Mouse (Mus musculus) C2C12 (cell line): ENCODE data around the gene Tmprss11b. TPM values are rescaled to one million over a fixed set of nuclear protein-coding genes. Genes with fewer than 3 reads are reported as not detected.
"Not testable (repeated sequence)": the region's sequence is repeated elsewhere in the genome, so short reads cannot be mapped to it uniquely, and the experiment has no call there.

Source experiments
- H3K27me3 ChIP-seq: one replicate; pipeline ENCODE4 v1.6.1; 2011; ENCODE audit not compliant: control insufficient read depth, insufficient read depth, insufficient read length
- H3K36me3 ChIP-seq: one replicate; pipeline ENCODE4 v1.6.1; 2011; ENCODE audit not compliant: control insufficient read depth, insufficient read depth
- H3K4me3 ChIP-seq: one replicate; pipeline ENCODE4 v1.5.1; 2011; ENCODE audit warnings: mild to moderate bottlenecking, control low read depth; ENCODE audit not compliant: poor library complexity, insufficient read depth, severe bottlenecking
- H3K79me2 ChIP-seq: one replicate; pipeline ENCODE4 v1.6.1; 2011; ENCODE audit not compliant: control insufficient read depth, insufficient read depth
- H3K79me3 ChIP-seq: one replicate; pipeline ENCODE4 v1.6.1; 2011; ENCODE audit warnings: low read depth, control low read depth
- H3ac ChIP-seq: one replicate; pipeline ENCODE3; 2011; ENCODE audit warnings: low read depth; ENCODE audit not compliant: control insufficient read depth, insufficient read length
- CEBPB ChIP-seq: IDR thresholded peaks from one replicate; pipeline ENCODE4 v1.6.1; 2011; ENCODE audit warnings: low read depth, mild to moderate bottlenecking, control low read depth, moderate library complexity
- CTCF ChIP-seq: IDR thresholded peaks from one replicate; pipeline ENCODE4 v1.5.1; 2011; ENCODE audit not compliant: control insufficient read depth, insufficient read depth, insufficient read length
- FOSL1 ChIP-seq: IDR thresholded peaks from one replicate; pipeline ENCODE4 v1.8.0; 2011; ENCODE audit warnings: mild to moderate bottlenecking, low read length; ENCODE audit not compliant: poor library complexity, insufficient read depth, severe bottlenecking
- MAX ChIP-seq: IDR thresholded peaks from one replicate; pipeline ENCODE4 v1.6.1; 2011; ENCODE audit warnings: mild to moderate bottlenecking, control low read depth
- MYOD1 ChIP-seq: IDR thresholded peaks from one replicate; pipeline ENCODE4 v1.6.1; 2011; ENCODE audit warnings: low read depth; ENCODE audit not compliant: control insufficient read depth, insufficient read length
- MYOG ChIP-seq: IDR thresholded peaks from one replicate; pipeline ENCODE4 v1.6.1; 2011; ENCODE audit not compliant: control insufficient read depth, insufficient read length; ENCODE audit errors: extremely low read depth
- USF1 ChIP-seq: IDR thresholded peaks from one replicate; pipeline ENCODE4 v1.6.1; 2011; ENCODE audit warnings: low read depth, mild to moderate bottlenecking, control low read depth, moderate library complexity
- long read RNA-seq, 2 experiments: library from polyadenylated mRNA; unstranded; transcript quantifications; one replicate each; pipeline ENCODE4 v2.0.0; 2019 to 2020
- polyA plus RNA-seq: library from polyadenylated mRNA; unstranded; fragments of >200 nt; fragmentation: generic; extraction: Trizol; gene quantifications from one replicate; pipeline ENCODE4 v1.2.1, GENCODE M21; 2012; ENCODE audit warnings: missing spikeins

Gene Tmprss11b
- polyA plus RNA-seq, result not detected
- long read RNA-seq, experiment 1, result 0 reads
- long read RNA-seq, experiment 2, result 0 reads

DNA sequence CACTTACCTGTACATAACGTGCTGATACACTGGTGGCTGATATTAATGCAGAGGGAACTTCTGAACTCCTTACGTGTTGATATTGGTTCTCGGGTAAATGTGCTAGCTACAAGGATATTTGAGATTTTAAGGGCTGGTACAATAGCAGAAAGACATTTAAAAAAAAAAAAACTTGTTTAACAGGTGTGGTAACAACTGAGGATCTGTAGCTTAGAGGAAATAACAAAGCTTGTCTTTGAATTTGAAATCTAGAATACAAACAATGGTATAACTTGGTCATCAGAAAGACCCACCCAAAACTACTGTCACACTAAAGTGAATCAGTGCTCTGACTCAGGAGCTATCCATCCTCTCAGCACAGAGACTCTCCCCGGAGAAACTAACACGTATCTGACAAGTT lies at the start of gene Tmprss11b:
Gene Tmprss11b, minus strand, starts transcription at position 101 of the 400 bp plus-strand sequence.
- Histone ChIP-seq H3K36me3 (no peaks in the 10 kb centered on the region), H3K79me2 (no peaks in the 10 kb centered on the region), H3K27me3 (no peaks in the 10 kb centered on the region), H3K79me3 (no peaks in the 10 kb centered on the region), H3K4me3 (no peak within 1 kb of the TSS), H3ac (no peak within 1 kb of the TSS)
- TF ChIP-seq CTCF (no peak), MYOD1 (no peak), CEBPB (no peak), MAX (no peak), USF1 (no peak), FOSL1 (no peak)

DNA sequence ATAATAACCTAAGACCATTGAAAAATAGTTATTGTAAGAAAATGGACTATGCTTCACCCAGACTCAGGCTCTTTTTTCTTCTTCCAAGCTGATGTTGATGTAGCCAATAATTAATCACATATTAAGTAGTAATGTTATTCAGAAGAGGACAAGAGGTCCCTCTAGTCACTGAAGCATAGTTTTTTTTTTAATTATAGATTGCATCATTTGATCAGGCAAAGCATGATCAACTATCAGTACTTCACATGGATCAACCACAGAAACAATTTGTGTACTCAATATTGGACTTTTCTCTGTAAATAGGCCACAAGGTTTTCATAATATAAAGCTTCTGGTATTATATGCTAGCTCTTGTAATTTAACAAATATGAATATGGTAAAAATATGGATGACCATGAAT lies 48.9 kb upstream of the Tmprss11b start:
- Histone ChIP-seq H3K27me3 (no peaks in the 10 kb centered on the region), H3K79me2 (no peaks in the 10 kb centered on the region), H3K4me3 (no peak overlapping the region), H3K79me3 (no peaks in the 10 kb centered on the region), H3K36me3 (no peaks in the 10 kb centered on the region), H3ac (no peak overlapping the region)
- TF ChIP-seq CTCF (no peak), CEBPB (no peak), USF1 (no peak), MYOG (no peak), MAX (no peak), FOSL1 (no peak), MYOD1 (no peak)

DNA sequence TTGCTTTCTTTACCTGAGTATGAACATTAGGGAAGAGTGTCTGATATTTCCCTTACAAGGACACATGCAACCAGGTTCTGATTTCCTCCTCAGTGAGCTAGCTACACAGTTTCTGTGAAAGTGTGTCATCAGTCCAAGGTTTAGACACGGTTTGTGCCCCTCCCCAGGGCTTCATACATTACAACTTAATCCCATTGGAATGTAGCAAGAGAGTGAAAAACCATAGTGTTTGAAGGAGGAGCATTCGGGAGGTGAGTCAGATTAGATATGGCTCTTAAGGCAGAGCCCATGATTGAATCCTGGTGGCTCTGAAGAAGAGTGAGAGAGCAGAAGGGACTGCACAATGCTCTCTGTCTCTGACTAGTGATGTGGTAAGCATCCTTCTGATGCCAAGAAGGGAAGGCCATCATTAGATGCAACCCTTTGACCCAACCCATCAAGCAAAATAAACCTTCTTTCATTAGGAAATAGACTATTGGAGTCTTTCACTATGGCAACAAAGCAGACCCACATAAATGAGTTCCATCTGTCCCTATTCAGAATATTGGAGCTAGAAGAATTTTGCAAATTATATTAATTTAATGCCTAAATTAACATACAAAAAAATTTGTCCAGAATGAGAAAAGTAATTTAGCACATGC lies 46.8 kb upstream of the Tmprss11b start:
- H3K79me3 ChIP-seq, result no peaks in the 10 kb centered on the region
- no peak overlapping the region for H3ac ChIP-seq
- H3K36me3 ChIP-seq, result no peaks in the 10 kb centered on the region
- no peaks in the 10 kb centered on the region for H3K27me3 ChIP-seq
- H3K79me2 ChIP-seq, result no peaks in the 10 kb centered on the region
- H3K4me3 ChIP-seq, result no peak overlapping the region
- TF ChIP-seq CEBPB (no peak), CTCF (no peak), USF1 (no peak), FOSL1 (no peak), MYOG (no peak), MAX (no peak), MYOD1 (no peak)

DNA sequence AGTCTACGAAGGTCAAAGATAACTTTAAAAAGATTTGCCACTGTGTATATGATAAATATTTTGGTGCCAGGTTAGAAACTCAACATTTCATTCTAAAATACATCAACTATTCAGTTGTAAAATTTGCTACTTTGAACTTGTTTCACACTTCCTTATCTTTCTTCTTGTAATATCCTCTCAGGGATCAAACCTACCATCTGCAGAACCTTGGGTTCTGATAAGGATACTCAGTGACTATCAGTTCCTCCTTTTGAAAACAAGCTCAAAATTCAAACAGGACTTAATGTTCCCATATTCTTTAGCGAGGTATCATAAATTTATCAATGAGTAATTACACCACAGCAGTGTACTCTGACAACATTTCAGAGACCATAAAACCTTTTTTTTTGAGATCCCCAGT lies 38.8 kb upstream of the Tmprss11b start:
- Histone ChIP-seq H3K27me3 (no peaks in the 10 kb centered on the region), H3K4me3 (no peak overlapping the region), H3ac (no peak overlapping the region), H3K79me2 (no peaks in the 10 kb centered on the region), H3K79me3 (no peaks in the 10 kb centered on the region), H3K36me3 (no peaks in the 10 kb centered on the region)
- TF ChIP-seq MYOG, result no peak
- no peak for TF ChIP-seq CTCF
- no peak for TF ChIP-seq USF1
- no peak for TF ChIP-seq MAX
- TF ChIP-seq FOSL1, result no peak
- TF ChIP-seq MYOD1, result no peak
- TF ChIP-seq CEBPB, result no peak

DNA sequence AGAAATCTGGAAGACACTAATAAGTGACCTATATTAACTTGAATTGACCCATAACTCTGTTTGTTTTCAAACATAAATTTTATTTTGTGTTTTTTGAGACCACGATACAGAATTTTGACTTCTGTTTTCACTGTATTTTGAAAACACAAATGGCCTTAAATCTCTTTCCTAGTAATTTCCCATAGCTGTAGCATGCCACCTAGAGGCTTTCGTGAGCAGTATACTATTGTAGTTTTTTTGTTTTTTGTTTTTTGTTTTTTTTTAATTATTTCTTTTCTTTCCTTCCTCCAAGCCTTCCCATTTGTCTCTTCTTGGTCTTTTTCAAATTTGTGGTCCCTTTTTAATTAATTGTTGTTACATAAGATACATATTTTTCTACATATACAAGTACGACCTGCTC lies 28.8 kb upstream of the Tmprss11b start:
- no peaks in the 10 kb centered on the region for H3K79me3 ChIP-seq
- H3K27me3 ChIP-seq, result no peaks in the 10 kb centered on the region
- H3ac ChIP-seq, result no peak overlapping the region
- TF ChIP-seq MYOD1 (no peak), MYOG (no peak), USF1 (no peak), CTCF (no peak), CEBPB (no peak), FOSL1 (no peak), MAX (no peak)
- H3K79me2 ChIP-seq, result no peaks in the 10 kb centered on the region
- H3K36me3 ChIP-seq, result no peaks in the 10 kb centered on the region
- no peak overlapping the region for H3K4me3 ChIP-seq

DNA sequence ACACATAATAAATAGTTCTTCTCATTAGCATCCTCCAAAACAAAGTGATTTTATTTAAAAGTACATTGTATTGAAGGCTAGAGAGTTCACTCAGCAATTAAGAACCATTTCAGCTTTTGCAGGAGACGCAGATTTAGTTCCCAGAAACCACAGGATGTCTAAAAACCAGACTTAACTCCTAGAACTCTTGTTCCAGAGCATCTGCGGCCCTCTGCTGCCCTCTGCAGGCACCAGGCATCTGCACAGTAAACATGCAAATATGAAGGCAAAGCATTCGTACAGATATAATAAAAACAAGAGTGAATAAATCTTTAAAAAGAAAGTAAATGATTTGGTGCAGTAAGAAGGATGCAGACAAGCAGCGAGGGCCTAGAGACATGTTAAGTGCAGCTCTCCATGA lies 8.5 kb upstream of the Tmprss11b start:
- Histone ChIP-seq H3K4me3 (no peak overlapping the region), H3K27me3 (no peaks in the 10 kb centered on the region), H3ac (no peak overlapping the region), H3K79me3 (no peaks in the 10 kb centered on the region), H3K36me3 (no peaks in the 10 kb centered on the region), H3K79me2 (no peaks in the 10 kb centered on the region)
- no peak for TF ChIP-seq USF1
- TF ChIP-seq FOSL1, result no peak
- no peak for TF ChIP-seq MYOG
- peak; percentile 42 for TF ChIP-seq CTCF
- no peak for TF ChIP-seq MYOD1

DNA sequence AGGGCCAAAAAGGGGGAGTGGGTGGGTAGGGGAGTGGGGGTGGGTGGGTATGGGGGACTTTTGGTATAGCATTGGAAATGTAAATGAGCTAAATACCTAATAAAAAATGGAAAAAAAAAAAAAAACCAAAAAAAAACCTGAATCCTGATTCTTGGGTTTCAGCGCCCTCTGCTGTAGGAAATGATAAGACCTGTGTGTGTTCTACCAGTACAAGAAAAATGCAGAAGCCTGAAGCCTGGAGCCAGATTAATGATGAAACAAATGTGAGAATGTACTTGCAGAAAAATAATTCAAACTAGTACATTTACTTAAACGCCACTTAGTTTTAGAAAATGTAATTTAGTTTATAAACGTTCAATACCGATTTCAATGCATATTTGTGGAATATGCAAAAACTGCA lies 27.0 kb downstream of the Tmprss11b start:
- not testable (repeated sequence) for H3K79me2 ChIP-seq, H3ac ChIP-seq, H3K36me3 ChIP-seq, H3K27me3 ChIP-seq, H3K79me3 ChIP-seq, H3K4me3 ChIP-seq
